Mouse (Mus musculus) R1 (cell line): Measurements from ENCODE around the gene Ccdc58.
"Not testable (repeated sequence)": the region's sequence is repeated elsewhere in the genome, so short reads cannot be mapped to it uniquely, and the experiment has no call there.

ENCODE experiments used
- DNase-seq: peaks from one replicate; pipeline ENCODE4 v3.0.0-alpha.2; 2018; ENCODE audit warnings: low read depth, low spot score

Ccdc58 gene

DNA sequence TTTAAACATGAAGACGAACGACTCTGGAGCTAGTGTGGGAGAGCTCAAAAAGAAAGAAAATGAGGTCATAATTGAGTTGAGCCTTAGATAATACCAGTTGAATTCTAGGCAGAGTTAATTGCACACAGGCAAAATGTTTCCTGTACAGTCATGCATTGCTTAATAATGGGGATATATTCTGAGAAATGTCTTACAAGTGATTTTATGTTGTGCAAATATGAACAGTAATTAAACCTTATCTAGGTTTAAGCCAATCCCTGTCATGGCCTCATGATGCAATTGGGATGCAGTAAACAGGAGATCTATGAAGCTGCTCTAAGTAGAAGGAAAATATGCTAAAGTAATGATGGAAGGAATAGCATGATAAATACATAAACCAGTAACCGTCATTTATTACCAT is 3.3 kb downstream of the Ccdc58 start:
- DNase-seq, result no peak

DNA sequence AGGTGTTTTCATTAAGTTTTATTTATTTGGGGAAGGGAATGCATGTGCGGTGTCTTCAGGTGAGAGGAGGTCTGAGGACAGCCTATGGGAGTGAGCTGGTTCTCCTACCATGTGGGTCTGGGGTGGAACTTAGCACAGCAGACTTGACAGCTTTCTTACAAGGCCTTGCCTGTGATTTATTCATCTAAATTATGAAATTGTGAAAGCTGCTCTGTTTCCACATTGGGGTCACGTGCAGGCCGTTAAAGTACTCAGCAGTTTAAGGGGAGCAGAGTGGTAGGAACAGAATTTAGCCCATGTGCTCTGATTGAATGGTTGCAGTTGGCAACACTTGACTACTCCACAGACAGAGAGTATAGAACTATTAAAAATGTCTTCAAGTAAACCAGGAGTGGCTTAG is 8.4 kb downstream of the Ccdc58 start:
- no peak for DNase-seq

DNA sequence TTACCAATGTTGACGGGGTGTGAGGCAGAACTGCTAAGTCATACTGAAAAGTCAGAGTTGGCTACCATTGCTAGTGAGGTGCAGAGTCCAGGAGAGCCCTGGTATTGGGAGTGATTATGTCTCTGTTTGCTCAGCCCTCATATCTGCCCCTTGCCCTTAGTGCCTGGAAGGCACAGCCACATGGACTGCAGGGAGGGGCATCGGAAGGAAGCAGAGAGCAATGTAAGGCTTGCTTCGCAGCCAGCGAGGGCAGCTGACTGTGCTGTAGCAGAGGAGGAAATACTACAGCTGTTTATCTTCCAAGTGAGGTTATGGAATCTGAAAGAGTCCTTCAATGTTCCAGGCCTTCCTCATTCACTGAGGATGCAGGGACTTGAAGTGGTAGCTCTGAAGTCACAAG is 16.4 kb downstream of the Ccdc58 start:
- no peak for DNase-seq

DNA sequence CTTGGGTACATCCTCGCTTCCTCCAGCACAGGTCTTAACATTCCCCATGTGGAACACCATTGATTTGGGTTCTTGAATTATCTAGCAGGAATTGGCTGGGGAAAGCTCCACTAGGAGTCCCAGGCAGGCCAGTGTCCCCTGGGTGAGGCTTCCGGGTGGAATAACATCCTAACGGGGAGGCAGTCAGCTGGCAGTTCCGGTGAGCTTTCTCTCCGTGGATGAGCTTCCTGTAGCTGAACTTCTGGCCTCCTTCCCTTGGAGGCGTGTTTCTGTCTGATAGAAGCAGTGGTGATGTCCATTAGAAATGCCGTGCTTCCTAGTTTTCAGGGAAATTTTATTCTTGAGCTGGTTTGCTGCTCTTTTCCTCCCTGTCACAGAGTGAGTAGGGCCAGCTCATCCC is 17.6 kb downstream of the Ccdc58 start:
- DNase-seq, result peak; percentile 90

DNA sequence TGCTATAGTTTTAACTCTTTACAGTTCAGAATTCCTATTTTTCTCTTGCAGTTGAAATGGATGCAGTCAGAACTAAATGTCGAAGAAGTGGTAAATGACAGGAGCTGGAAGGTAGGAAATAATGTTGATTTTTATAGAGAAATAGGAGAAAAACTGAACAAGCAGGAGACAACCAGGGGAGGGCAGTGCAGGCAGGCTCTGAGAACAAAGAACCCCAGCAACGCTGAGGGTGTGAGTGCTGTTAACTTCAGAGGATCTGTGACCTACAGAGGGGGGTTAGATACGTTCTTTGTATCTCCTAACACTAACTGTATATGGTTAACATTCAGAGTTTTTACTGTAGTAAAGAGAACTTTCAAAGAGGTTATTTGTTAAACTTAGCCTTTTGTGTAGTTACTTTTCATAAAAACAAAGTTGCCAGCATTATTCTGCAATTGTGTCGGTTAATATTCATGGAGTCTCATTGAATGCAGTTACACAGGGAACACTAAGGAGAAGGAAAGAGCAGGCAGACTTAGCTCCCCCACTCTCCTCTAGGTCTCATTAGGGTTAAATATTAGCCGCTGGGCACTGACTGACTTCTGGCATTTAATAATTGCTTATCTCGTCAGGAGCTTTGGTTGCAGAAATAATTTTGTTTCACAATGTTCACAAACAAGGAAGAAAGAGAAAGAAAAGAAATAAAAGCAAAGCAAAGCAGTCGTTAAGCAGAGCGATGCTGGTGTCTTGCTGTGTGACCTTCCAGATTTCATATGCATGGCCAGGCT is 18.5 kb downstream of the Ccdc58 start:
- DNase-seq, result peak; percentile 63

DNA sequence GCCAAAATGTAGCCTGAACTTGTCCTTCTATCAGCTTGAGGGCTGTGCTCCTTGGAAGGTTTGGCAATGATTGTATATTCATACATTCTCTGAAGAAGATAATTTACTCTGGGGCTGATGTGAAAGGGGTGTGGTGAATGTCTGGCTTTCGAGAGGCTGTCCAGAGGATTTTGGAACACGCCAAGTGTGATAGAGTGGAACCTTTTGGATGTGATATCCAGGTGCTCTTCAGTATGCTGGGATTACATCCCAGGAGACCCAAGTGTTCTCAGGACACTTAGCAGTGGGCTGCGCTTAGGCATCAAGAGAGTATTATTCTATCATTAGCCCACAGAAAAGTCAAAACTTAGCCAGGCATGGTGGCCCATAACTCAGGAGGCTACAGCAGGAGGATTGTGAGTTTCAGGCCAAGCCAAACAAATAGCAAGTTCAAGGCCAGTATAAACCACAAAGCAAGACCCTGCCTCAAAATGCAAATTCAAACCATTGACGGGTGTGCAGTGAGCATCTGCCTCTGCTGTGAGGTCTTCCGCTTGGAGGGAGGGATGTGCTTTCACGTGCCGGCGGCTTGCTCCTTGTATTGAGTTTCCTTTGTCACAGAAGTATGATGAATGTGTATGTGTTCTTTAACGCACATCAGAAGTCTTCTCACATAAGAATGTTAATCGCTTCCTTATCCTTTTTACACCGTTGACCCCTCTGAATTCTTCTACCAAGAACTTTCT is 19.5 kb downstream of the Ccdc58 start:
- peak; percentile 87 for DNase-seq

DNA sequence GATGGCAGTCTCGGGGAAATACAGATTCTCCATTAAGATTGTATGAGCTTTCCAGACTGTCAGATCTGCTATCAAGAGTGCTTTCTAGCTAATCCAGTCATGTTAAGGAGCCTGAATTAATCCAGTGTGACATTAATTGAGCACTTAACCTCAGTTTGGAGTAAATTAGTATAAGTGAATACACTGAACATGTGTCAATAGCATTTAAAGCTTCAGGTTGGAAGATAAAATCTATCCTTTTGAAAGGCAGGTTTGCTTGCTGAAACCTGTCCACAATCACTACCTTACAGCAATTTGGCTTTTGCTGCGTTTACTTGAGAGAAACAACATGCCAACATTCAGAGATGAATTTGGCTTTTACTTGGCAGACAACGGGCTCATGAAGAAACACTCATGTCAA is 22.6 kb downstream of the Ccdc58 start:
- DNase-seq, result no peak

DNA sequence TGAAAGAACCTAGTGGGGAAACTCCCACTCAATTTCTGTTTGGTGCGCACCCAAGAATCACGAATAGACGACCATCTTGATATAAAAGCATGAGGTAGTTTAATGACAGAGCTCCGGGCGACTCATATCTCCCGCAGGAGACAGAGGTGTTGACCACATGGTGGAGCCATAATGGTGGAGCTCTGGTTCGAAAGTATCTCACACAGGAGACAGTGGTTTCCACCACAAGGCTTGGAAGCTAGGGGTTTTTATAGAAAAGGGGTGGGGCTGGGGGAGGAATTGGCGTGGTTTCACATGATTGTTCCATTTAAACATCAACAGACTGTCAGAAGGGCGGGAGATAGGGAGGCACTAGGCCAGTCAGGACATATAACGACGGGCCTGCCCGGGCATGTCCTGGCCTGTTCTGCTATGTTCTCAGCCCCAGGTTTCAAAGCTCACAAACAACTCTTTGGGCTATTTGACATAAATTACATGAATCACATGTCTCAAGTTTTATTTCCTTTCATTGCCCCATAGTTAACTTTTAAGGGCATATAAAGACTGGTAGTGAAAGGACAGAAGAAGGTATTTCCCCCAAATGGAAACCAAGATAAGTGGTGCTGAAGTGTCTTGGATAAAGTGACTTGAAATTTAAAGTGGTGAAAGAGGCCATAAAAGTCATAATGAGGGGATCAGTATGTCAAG is 26.5 kb downstream of the Ccdc58 start:
- not testable (repeated sequence) for DNase-seq

DNA sequence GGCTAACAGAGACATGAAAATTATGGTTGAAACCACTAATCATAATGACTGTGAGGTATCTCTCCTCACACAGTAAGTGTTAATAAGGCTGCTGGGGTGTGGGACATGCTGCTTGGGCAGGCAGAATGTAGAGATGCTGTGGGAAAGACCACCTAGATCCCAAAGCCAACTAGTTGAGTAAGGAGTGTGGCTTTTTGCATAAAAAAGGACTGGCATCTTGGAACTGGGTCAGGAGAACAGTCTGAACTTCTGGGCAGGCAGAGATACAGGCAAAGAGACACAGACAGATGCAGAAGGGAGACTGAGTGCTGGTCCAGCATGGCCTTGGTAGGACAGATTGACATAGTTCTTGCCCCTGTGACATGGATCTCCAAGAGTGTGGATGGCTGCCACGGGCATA is 30.0 kb downstream of the Ccdc58 start:
- DNase-seq, result peak; percentile 52

DNA sequence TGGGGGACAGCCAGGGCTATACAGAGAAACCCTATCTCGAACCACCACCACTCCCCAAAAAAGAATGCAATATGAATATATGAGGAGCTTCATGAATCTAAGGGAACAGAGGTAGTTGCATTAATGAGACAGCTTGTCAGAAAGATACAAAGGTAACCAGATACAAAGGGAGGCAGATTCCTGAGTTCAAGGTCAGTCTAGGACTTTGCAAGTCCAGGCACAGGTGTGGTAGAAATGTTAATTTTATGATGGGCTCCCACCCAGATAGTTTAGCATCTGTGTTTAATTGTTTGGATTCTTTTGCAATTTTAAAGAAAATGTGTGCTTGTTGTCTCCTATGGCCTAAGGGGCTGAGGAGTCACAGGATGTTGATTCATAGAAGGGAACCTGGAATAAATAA is 30.7 kb downstream of the Ccdc58 start:
- DNase-seq, result peak; percentile 94

DNA sequence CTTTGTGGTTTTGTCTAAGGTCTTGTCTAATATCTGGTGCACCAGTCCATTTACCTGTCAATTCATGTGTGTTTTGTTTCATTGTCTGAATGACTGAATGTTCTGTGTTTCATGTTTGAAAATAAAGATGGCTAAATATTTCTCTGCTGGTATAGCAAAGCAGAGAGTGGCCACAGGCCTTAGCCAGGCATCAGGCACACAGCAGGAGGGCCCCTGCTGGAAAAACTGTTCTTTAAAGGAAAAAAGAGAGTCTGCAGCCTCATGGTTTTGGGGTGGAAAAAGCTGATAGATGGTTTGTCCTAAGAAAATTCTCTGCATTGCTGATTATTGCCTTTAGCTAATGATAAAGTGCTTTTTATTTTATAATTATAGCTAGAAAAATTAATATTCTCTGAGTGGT is 40.0 kb downstream of the Ccdc58 start:
- DNase-seq, result not testable (repeated sequence)

DNA sequence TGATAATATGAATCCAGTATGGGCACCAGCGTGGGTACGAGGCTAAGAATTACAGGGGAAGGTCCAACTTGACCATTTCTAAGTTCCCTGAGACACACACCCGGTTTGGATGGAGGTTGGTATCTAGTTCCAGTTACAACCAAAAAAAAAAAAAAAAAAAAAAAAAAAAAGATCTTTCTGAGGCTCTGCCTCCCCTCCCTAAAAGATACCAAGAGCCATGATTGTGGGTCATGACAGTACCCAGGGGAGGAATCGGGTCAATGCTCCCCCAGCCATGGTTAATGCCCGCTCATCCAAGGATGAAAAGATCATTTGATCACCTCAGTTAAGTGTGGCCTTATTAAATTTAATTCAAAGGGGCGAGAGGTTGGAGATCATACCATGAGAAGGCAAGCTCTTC is 44.3 kb downstream of the Ccdc58 start:
- peak; percentile 46 for DNase-seq

DNA sequence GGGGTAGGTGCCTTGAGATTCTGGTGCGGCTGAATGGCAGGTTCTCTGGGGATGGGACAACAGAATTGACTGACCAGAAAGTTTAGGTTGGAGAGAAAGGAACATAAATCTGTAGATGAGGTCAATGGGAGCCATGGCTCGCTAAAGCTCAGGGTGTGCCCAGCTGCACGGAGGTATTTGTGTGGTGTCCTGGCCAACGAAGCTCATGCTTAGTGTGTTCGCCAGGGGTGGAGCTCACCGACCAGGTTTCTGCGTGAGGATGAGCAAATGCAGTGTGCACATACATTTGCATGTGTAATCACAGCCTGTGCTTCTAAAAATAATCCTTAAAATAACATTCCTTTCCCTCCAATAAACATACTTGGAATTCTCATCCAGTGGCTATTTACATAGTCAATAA is 56.6 kb downstream of the Ccdc58 start:
- DNase-seq, result peak; percentile 30

DNA sequence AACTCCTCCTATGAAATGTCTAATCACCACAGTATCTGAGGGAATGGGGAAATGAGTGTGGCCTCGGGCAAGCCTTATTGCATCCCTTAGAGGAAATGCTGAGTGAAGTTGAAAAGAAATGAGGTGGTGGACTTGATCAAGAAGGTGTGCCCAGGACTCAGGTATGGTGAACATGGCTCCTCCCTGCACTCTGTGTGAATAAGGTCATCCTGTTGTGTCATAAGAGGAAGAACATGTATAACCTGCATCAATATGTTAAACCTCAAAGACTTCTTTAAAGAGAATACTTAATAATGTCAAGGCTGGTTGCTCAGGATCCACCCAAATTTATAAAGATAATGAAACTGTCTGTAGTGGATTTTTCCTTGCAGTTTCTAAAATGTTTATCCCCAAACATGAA is 59.7 kb downstream of the Ccdc58 start, which contains the start of gene Csta1:
TSS of gene Csta1 (minus strand) at position 101 of the 400 bp plus-strand sequence.
- DNase-seq, result no peak

DNA sequence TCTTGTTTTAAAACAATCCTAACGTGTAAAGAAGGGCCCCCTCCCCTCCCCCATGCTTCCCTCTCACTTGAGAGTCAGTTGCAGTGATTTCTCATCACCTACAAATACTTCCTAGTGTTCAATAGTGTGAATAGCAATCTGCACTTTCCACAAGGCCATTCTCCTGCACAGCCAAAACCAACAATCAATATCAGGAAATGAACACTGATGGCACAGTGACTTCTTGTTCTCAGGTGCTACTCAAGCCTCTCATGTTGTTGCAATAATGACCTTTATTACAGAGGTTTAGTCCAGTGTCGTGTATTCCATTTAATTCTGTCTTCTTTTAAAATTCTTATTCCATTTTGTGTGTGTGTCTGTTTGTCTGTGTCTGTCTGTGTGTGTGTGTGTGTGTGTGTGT is 66.7 kb downstream of the Ccdc58 start:
- DNase-seq, result no peak
